Mouse (Mus musculus) spleen, postnatal 10 days (tissue): ENCODE data around the gene Hoxa9.

Experiments used
- DNase-seq, 2 experiments: peaks; one replicate each; pipeline ENCODE4 v3.0.0; 2021 to 2022; ENCODE audit warnings: low spot score in 2 of 2

The Hoxa9 gene

GRCm38 (mm10) chr6:52261751-52262462 lies 31.0 kb upstream of the Hoxa9 start:
- no peak for DNase-seq

GRCm38 (mm10) chr6:52260654-52261575 lies 30.0 kb upstream of the Hoxa9 start, which contains the start of gene Hoxa13:
Hoxa13 (minus strand) TSS chr6:52260880.
- peak in 1 of 2 experiments; percentile 36 for DNase-seq

- DNase-seq = peak in 1 of 2 experiments; percentile 24
These were observed 28.9 kb upstream of the Hoxa9 start for GRCm38 (mm10) chr6:52259811-52260261.

- no peak for DNase-seq
These were observed 28.3 kb upstream of the Hoxa9 start for GRCm38 (mm10) chr6:52259081-52259790.

DNA sequence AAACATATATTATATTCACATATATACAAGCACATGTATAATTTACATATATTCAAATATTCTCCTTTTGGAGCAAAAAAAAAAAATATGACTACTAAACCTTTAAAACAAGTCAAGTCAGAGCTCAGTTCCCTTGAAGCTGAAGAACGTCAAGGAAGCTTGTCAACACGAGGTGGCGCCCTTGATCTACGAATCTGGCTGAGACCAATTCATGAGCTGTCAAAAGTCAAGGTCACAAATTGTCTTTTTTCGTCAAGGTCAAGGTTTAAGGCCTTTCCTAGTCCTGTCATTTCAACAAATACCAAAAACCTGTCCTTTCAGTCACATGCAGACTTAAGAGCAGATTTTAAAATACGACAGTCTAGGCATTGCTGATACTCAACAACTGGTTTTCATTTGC lies 26.1 kb upstream of the Hoxa9 start:
- DNase-seq = peak in 1 of 2 experiments; percentile 85

- no peak for DNase-seq
These were observed 22.9 kb upstream of the Hoxa9 start for GRCm38 (mm10) chr6:52253511-52254500.

DNA sequence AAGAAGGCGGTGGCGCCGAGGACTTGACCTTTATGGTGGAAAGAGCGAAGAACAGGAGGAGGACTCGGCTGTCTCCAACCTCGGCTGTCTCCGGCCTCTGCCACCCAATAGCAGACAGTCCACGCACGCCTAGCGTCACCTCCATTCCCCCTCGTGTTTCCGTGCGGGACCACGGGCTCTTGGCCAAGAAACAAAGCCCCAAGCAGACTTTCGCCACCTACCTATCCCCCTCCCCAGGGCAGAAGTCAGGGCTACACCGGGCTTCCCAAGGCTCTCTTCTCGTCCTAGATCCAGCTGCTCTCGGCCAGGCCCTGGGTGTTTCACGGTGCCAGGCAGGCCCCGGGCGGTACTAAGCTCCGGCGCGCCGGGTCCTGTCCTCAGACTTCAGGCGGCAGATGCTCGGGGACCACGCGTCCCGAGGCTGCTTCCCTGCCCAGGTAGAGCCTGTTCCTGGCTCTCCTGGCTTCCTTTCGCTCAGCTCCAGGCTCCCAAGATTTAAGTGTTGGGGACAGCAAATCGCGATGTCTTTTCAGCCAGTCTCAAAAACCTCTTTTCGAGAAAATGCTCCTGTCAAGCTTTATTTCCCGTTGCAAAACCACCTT lies 22.0 kb upstream of the Hoxa9 start:
- DNase-seq = no peak

- DNase-seq = no peak
These were observed 21.3 kb upstream of the Hoxa9 start for GRCm38 (mm10) chr6:52252016-52252774.

DNA sequence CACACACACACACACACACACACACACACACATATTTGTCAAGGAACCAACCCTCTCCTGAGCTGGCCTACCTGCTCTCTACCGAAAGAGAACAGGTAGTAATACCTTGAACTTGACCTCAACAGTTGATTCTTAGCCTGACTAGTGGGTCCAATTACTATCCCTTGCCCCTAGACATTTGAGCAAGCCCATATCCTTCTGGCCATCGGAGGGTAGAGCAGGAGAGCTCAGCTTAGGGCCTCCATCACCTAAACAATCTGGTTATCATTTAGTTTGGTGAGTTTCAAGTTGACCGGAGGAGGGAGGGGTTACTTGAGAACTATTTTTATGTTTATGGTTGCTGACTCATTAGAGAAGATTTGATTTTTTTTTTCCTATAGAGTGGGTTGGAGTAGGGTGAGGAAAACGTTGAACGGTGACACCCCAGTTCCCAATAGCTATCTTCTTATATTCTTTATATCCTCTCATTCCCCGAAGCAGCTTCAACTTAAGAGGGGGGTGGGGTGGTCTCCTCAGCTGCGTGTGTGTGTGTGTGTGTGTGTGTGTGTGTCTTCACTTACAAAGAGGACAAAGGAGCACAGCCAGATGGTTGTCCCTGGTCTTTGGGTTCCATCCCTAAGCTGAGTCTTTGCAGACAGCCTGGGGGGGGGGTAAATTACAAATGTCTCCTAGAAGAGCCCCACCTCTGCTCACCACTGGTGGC lies 20.4 kb upstream of the Hoxa9 start:
- peak in 1 of 2 experiments; percentile 4 for DNase-seq

GRCm38 (mm10) chr6:52249826-52250225 lies 18.9 kb upstream of the Hoxa9 start:
- DNase-seq = peak in 1 of 2 experiments; percentile 7

- DNase-seq = peak in 1 of 2 experiments; percentile 10
These were observed 18.5 kb upstream of the Hoxa9 start for GRCm38 (mm10) chr6:52249415-52249738.

- peak in 1 of 2 experiments; percentile 7 for DNase-seq
These were observed 17.9 kb upstream of the Hoxa9 start for GRCm38 (mm10) chr6:52248638-52249414.

- no peak for DNase-seq
These were observed 17.1 kb upstream of the Hoxa9 start for GRCm38 (mm10) chr6:52247766-52248637.

DNA sequence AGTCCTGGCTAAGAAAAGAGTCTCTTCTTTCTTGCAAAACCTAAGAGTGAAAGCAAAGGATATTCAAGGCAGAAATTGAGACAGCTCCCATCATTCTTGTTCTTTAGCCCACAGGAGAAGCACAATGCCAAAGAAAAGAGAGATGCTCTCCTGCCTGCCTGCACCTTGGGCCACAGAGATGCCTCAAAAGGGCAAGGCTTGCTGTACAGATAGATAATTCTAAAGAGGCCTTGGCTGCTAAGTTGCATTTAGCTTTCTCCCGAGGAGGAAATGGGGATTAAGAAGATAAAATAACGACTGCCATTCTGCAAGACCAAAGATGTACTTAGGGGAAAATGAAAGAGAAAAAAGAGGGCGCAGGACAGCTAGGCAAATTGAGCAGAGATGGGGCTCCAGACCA lies 16.0 kb upstream of the Hoxa9 start:
- no peak for DNase-seq

GRCm38 (mm10) chr6:52246403-52246803 lies 15.5 kb upstream of the Hoxa9 start:
- DNase-seq = no peak

DNA sequence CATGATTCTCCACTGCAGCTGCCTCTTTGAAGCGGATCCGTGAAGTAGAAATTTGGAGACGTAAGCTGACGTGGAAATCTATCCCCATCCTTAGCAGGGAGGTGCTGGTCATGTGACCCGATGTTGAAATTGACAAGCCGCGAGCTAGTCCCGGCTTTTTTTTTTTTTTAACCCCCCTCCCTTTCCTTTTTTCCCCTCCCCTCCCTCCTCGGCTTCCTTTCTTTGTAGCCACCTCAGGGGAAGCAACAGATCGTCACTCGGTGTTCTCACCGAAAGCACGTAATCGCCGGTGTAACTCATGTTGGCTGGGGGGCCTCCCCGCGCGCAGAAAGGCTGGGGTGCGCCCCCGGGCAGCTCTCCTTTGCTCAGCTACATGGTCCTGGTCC lies 14.9 kb upstream of the Hoxa9 start, which contains the start of gene Hoxa11:
Gene Hoxa11, minus strand, starts transcription at position 54 of the 386 bp plus-strand sequence.
- no peak for DNase-seq
